Mouse (Mus musculus) embryonic facial prominence, embryonic 14.5 days (tissue): ENCODE measurements around the gene Cd72. TPM values are rescaled to one million over a fixed set of nuclear protein-coding genes. Genes with fewer than 3 reads are reported as not detected.

Experiments used
- ATAC-seq: fragments of 200-750 bp; cut with Nextera tagmentation; 2 replicates; pipeline ENCODE4 v1.8.0; 2017; ENCODE audit warnings: low read depth, moderate number of reproducible peaks, moderate TSS enrichment
- DNase-seq: peaks from one replicate; pipeline ENCODE4 v3.0.0-alpha.2; 2015; ENCODE audit warnings: low spot score
- H3K27ac ChIP-seq: fragments of 300-500 bp; sonication (generic); replicated peaks from 2 replicates; pipeline ENCODE4 v1.5.1; 2014; ENCODE audit warnings: low read depth, mild to moderate bottlenecking, low read length, moderate library complexity
- H3K27me3 ChIP-seq: fragments of 300-500 bp; sonication (generic); replicated peaks from 2 replicates; pipeline ENCODE4 v1.6.1; 2014; ENCODE audit warnings: low read length; ENCODE audit not compliant: control insufficient read depth, insufficient read depth
- H3K36me3 ChIP-seq: fragments of 300-500 bp; sonication (generic); 2 replicates; pipeline ENCODE4 v1.6.1; 2014; ENCODE audit warnings: low read length, mixed read lengths; ENCODE audit not compliant: control insufficient read depth, insufficient read depth
- H3K4me1 ChIP-seq: fragments of 300-500 bp; sonication (generic); 2 replicates; pipeline ENCODE4 v1.6.1; 2014; ENCODE audit warnings: antibody characterized with exemption, low read length; ENCODE audit not compliant: control insufficient read depth, insufficient read depth
- H3K4me2 ChIP-seq: fragments of 300-500 bp; sonication (generic); 2 replicates; pipeline ENCODE4 v1.6.1; 2014; ENCODE audit warnings: low read depth, mild to moderate bottlenecking, low read length, moderate library complexity, mixed read lengths
- H3K4me3 ChIP-seq: fragments of 300-500 bp; sonication (generic); 2 replicates; pipeline ENCODE4 v1.5.1; 2014; ENCODE audit warnings: low read depth, mild to moderate bottlenecking, low read length
- H3K9ac ChIP-seq: fragments of 300-500 bp; sonication (generic); 2 replicates; pipeline ENCODE4 v1.6.1; 2014; ENCODE audit warnings: low read depth, mild to moderate bottlenecking, low read length, moderate library complexity, mixed read lengths
- H3K9me3 ChIP-seq: fragments of 300-500 bp; sonication (generic); 2 replicates; pipeline ENCODE4 v1.6.1; 2016; ENCODE audit warnings: low read length; ENCODE audit not compliant: control insufficient read depth
- WGBS: fragments of 180-500 bp; shearing (Covaris S2); extraction: QIAGEN DNeasy Blood & Tissue Kit; methylation state at CpG from one replicate; pipeline ENCODE4 v1.1.7; 2014; 5-methylcytosine and 5-hydroxymethylcytosine counted together
- polyA plus RNA-seq: library from polyadenylated mRNA; unstranded; fragments of >200 nt; fragmentation: Nextera tagmentation; extraction: Ambion mirVana; gene quantifications from 2 replicates; pipeline ENCODE4 v1.2.1, GENCODE M21; 2014

Gene Cd72
- polyA plus RNA-seq, 1 experiment from 2014 or later, result 2.9 TPM

DNA sequence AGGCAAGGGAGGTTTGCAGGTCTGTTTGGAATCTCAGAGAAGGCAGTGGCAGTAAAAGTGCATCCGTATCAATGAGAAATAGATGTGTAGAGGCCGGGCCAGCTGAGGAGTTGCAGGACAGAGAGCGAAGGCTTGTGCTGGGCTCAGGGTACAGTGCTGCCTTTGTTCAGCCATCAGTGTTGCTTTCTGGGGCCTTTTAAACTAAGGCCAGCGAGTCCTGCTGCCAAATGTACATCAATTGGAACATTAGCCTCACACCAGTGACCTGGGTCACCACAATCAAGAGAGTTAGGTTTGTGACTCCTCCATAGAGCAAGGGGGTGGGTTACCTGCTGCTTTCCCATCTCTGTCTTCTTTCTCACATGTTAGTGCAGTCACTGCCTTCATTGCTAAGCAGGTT, 56.4 kb downstream of the Cd72 start:
- 53% methylated on average over 4 of the region's 4 CpGs for WGBS
- Histone ChIP-seq H3K27me3 (no peaks in the 10 kb centered on the region), H3K36me3 (no peaks in the 10 kb centered on the region), H3K4me1 (peaks cover 49% of the 10 kb centered on the region), H3K4me2 (no peak overlapping the region), H3K9ac (no peak overlapping the region), H3K9me3 (no peaks in the 10 kb centered on the region), H3K27ac (peak overlapping the region; percentile 67; the same call in 1 of the 2 replicates), H3K4me3 (no peak overlapping the region)
- ATAC-seq (no peak), DNase-seq (no peak)

Other genes with a start within 250 kb of the Cd72 start
- gene Atp8b5, start 187.5 kb downstream of the Cd72 start, polyA plus RNA-seq, result 0.14 and 0.36 TPM in 2 replicates
- 11.3 and 11.5 TPM in 2 replicates for gene Rusc2, start 72.6 kb downstream of the Cd72 start, polyA plus RNA-seq
- 0.22 and 0.33 TPM in 2 replicates for gene Fam166b, start 25.5 kb downstream of the Cd72 start, polyA plus RNA-seq
- 13.2 and 14.8 TPM in 2 replicates for gene Tesk1, start 12.7 kb downstream of the Cd72 start, polyA plus RNA-seq
- gene Sit1, start 29.1 kb upstream of the Cd72 start, polyA plus RNA-seq, result not detected in 2 replicates
- gene Ccdc107, start 38.3 kb upstream of the Cd72 start, polyA plus RNA-seq, result 64.5 and 68.2 TPM in 2 replicates
- gene Arhgef39, start 45.1 kb upstream of the Cd72 start, polyA plus RNA-seq, result 22.3 and 29.5 TPM in 2 replicates
- 0.43 and 1.1 TPM in 2 replicates for gene Car9, start 52.3 kb upstream of the Cd72 start, polyA plus RNA-seq
- gene Tpm2, start 69.1 kb upstream of the Cd72 start, polyA plus RNA-seq, result 811 and 1,069 TPM in 2 replicates
- 79.6 and 83.0 TPM in 2 replicates for gene Creb3, start 107.7 kb upstream of the Cd72 start, polyA plus RNA-seq
- 67.8 and 70.2 TPM in 2 replicates for gene Tln1, start 108.1 kb upstream of the Cd72 start, polyA plus RNA-seq
- gene Rgp1, start 124.1 kb upstream of the Cd72 start, polyA plus RNA-seq, result 25.1 and 25.7 TPM in 2 replicates
- 15.1 and 19.1 TPM in 2 replicates for gene Gba2, start 124.2 kb upstream of the Cd72 start, polyA plus RNA-seq
- 1.3 and 1.5 TPM in 2 replicates for gene Msmp, start 129.9 kb upstream of the Cd72 start, polyA plus RNA-seq
- 23.0 and 24.6 TPM in 2 replicates for gene Npr2, start 177.3 kb upstream of the Cd72 start, polyA plus RNA-seq
- gene Spag8, start 199.0 kb upstream of the Cd72 start, polyA plus RNA-seq, result 1.5 and 4.0 TPM in 2 replicates
- gene Hint2, start 201.8 kb upstream of the Cd72 start, polyA plus RNA-seq, result 80.2 and 86.2 TPM in 2 replicates
- 2.7 and 3.4 TPM in 2 replicates for gene Tmem8b, start 214.3 kb upstream of the Cd72 start, polyA plus RNA-seq
- 3.9 and 4.3 TPM in 2 replicates for gene Fam221b, start 214.5 kb upstream of the Cd72 start, polyA plus RNA-seq
- not detected in 2 replicates for gene Olfr70, start 246.2 kb upstream of the Cd72 start, polyA plus RNA-seq